Mouse (Mus musculus) adrenal gland, adult 2 months (tissue): Measurements from ENCODE around the gene Fer. TPM values are rescaled to one million over a fixed set of nuclear protein-coding genes. Genes with fewer than 3 reads are reported as not detected.

Source experiments
- DNase-seq: peaks from one replicate; pipeline ENCODE4 v3.0.0; 2021
- polyA plus RNA-seq: library from polyadenylated mRNA; depleted of rRNA; stranded (reverse); fragments of >200 nt; gene quantifications from 2 replicates; pipeline ENCODE4 v1.2.3, GENCODE M21; 2012
- total RNA-seq, 2 experiments: library from RNA; stranded (reverse); gene quantifications; 2 replicates each; pipeline ENCODE4 v1.2.3; 2021

Gene Fer
- total and polyA plus RNA-seq, 3 experiments: 0.83 to 18.7 (median 17.6) TPM

DNA sequence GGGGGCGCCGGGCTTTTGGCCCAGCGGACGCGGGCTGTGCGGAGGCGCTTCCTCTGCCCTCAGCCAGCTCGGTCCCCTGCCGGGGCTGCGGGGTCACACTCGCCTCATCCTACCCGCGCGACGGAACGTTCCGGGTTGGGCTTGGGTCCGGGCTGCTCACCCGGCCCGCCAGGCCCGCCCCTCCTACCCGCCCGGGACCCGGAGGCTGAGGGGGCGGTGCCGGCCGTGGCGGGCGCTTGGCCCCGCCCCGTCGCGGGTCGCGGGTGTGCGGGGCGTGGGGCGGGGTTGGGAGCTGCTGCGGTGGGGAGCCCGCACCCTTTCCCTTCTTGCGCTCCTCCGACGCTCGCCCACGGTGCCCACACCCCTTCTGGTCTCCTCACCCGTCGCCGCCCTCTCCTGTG is 1.3 kb downstream of the Fer start:
- DNase-seq: no peak

DNA sequence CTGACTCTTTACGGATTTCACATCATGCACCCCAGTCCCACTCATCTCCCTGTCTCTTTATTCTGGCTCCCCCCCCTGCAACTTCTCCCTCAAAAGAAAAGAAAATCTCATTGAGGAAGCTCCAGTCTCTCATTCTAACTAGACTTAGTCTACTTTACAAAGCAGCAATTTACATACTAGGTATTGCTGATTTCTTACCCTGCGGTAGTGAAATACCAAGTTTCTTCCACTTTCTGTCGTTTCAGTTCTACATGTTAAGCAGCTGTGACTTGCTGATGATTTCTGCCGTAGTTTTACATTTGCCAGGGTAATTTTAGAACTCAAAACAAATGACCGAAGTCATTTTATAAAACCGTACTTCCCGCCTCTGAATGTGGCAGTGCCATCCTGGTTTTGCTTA is 8.9 kb downstream of the Fer start:
- DNase-seq: no peak

GRCm38 (mm10) chr17:63878889-63879288 is 16.0 kb downstream of the Fer start:
- no peak for DNase-seq

DNA sequence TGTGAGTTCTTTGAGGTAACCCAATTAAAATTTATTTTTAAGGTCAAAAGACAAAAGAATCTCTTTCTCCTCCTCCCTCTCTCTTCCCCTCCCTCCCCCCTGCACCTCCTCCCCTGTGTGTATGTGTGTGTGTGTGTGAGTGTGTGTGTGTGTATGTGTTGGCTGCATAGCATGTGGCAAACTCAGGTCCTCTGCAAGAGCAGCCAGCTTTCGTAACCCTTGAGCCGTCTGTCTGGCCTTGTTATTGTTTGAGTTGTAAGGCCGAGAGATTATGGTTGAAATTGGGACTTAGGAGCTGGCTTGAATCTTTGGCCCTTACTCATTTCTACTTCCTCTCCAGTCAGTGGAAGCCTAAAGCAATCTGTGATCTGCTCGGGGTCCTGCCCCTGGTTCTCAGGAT is 17.1 kb downstream of the Fer start:
- peak; percentile 18 for DNase-seq

DNA sequence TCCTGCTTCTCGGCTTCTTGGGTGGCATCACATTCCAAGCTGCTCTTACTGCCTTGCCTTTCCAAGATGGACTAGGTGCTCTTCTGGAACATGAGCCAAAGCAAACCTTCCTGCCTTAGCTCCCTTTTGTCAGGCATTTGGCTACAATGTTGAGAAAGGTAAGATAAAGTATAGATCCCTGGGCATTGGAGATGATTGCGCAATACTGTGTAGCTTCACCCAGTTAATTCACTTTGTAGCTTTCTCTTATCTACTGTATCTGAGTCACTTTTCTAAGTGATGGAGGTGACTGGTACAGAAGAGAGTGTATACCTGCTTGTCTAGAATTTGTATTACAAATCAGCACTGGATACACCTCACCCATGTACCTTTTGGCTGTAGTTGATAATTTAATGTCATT is 24.1 kb downstream of the Fer start:
- no peak for DNase-seq

- no peak for DNase-seq
Measured at GRCm38 (mm10) chr17:63890611-63891010, 27.7 kb downstream of the Fer start.

DNA sequence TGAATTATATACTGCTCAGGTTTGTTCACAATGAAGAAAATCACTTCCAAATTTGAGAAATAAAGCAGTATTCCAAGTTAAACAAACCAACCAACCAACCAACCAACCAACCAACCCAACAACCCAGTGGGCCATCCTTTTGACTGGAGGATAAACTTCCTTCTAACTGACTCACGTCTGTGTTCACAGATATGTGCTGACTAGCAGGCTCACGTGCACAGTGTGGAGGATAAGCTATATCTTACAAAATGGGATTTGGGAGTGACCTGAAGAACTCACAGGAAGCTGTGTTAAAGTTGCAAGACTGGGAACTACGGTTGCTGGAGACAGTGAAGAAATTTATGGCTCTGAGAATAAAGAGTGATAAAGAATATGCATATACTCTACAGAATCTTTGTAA is 33.0 kb downstream of the Fer start:
- DNase-seq: no peak

GRCm38 (mm10) chr17:63897050-63897449 is 34.2 kb downstream of the Fer start:
- DNase-seq: no peak

DNA sequence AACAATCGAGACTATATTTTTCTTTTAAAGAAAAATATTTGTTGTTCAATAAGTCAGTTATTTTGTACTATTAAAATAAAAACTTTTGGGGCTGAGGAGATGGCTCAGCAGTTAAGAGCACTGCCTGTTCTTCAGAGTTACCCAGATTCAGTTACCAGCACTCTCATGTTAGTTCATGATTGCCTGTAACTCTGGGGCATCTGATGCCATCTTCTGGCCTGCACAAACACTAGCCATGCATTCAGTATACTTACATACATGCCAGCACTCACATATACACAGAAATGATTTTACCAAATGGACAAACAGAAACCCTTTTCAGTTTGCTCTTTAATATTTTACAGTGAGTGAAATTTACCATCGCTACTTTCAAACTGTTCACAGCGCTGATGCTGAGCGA is 46.4 kb downstream of the Fer start:
- no peak for DNase-seq

DNA sequence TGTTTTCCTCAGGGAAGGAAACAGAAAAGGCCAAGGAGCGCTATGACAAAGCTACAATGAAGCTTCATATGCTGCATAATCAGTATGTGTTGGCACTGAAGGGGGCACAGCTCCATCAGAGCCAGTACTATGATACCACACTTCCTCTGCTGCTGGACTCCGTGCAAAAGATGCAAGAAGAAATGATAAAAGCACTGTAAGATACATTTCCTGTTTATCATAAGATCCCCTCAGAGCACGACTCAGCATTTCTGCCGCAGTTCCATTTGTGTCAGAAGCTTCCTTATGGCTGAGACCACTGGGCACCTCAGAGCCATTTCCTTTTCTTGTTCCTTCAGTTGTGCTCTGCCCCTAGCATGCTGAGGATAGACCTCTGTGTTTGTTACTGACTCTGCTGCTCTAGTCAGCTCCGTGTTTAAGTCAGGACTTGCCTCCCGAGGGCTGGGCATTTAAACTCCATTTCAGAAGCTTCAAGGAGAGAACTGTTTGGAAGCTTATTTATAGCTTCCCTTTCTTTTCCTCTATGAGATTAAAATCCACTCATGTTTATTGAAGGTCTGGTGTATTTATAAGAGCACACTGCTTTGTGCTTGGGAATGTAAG is 58.8 kb downstream of the Fer start:
- no peak for DNase-seq

- DNase-seq: no peak
Measured at GRCm38 (mm10) chr17:63925581-63925980, 62.7 kb downstream of the Fer start.

DNA sequence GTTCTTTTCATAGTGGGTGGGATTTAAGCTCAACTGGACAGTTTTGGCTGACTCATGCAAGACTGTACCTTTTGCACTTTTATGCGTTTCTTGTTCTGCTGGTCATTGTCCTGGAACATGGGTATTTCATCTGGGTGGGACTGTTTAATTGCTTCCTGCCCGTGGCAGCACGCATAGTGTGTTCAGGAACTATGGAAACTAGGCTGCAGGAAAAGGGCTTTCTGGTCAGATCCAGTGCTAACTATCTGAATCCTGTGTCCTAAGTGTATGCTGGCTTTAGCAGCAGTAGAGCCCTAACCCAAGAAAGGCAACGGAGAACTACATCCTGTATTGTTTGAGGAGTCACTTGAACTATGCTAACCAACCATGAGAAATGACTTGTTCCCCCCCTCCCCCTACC is 67.8 kb downstream of the Fer start:
- DNase-seq: no peak

DNA sequence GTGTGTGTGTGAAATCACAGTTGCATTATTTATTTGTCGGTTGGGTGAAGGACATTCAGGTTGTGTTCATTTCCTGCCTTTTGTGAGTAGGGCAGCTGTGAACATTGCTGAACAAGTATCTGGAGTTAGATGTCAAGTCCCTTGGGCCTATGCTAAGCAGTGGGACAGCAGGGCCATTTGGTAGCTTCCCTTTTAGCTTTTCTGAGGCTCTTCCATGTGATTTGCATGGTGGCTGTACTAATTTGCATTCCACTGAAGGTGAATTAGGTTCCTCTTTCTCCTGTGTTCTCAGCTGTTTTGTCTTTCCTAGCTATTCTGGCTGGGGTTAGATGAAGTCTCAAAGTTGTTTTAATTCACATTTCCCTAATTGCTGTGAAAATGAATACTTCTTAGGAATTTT is 68.7 kb downstream of the Fer start:
- no peak for DNase-seq

DNA sequence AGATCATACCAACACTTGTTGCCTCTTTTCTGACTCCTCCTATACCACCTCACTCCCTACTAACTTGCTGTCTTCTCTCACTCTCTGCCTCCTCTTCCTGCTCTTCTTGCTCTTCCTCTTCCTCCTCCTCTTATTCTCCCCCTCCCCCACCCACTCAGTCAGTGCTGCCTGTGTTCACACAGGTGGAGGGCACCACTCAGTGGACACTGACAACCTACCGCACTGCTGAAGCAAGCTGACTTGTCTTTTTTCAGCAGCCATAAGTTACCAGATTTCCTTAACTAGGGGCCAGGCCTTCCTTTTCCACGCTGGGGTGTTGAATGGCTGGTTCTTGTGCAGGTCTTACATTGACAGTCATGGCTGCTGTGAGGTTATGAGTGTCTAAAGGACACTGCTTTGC is 72.5 kb downstream of the Fer start:
- no peak for DNase-seq

DNA sequence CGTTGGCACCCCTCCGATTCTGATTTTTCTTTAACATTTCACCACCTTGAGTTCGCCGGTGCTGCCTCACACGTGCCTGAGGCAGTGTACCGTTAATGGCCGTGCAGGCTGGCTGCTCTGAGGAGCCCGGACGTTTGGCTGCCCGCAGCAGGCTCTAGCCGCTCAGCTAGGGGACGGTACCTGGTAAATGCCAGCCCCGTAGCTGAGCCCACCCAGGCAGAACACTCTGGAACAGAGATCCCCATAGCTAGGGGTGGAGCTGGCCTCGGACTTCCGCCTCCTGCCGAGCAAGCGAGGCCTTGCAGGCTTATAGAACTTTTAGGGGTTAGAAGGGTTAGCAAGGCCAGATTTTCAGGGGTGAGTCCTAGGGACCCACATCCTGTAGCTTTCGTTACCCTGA is 75.0 kb downstream of the Fer start:
- no peak for DNase-seq

DNA sequence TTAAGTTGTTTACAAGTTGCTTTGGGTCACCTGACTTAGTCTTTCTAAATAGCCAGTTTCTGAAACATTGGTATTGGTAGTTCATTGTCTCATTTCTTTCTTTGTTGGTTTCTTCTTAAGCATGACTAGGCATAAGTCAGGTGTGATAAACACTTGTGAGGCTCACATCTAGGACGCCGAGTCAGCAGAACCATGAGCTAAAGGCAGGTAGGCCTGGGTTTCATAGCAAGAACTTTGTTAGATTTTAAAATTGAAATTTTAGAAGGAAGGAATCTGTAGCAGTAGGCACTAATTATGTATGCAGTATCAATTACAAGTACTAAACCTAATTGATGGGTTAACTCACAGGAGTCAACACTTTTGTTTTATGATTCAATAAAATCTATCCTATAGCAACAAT is 83.9 kb downstream of the Fer start:
- DNase-seq: no peak

DNA sequence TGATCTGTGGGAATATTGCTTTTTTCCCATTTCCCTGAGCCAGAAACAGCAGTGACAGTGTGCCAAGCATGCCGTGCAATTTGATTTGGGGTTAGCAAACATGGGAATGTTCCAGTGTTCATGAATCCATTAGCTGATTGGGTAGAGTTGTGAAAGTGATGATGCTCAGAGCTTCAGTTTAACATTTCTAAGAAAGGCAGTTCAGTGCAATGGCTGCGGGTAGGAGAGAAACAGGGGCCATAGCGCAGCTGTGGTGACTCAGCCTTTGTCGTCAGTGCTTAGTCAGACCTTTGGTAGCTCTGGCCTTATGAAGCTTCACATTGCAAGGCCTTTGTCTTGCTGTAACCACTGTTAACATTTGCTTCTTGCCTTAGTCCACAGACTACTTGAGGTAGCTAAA is 85.9 kb downstream of the Fer start:
- DNase-seq: peak; percentile 51

DNA sequence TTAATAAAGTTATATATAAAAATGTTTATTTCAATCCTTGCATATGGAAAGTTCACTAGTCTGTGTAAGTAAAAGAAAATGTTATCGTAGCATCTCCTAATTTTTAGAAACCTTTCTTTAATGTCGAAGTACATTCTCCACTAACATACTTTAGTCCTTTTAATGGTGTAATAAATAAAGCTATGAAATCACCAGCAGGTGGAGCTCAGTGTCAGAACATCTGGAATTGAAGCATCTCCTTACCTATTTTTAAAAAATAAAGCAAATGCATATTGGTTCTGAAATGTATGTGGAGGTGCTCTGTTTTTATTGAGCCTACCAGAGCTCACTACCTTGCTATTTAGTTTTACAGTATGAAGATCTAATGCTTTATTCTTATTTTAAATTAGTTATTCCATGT is 88.6 kb downstream of the Fer start:
- DNase-seq: no peak

GRCm38 (mm10) chr17:63967091-63967490 is 104.2 kb downstream of the Fer start:
- no peak for DNase-seq

DNA sequence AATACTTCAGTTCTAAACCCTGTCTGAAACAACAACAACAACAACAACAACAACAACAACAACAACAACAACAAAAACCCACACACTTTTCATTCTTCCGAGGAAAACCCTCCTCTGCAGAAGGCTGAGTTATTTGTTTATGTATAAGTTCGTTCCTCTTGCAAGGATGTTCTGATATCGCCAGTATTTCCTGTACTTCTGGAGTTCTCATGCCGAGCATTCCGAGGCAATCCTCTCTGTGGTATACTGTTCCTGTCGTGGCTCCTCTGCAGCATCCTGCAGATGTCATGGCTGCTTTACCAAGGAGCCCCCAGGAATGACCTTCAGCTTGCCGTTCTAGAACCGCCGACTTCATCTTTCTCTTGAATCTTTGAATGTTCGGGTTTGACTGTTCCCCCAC is 106.6 kb downstream of the Fer start:
- no peak for DNase-seq

DNA sequence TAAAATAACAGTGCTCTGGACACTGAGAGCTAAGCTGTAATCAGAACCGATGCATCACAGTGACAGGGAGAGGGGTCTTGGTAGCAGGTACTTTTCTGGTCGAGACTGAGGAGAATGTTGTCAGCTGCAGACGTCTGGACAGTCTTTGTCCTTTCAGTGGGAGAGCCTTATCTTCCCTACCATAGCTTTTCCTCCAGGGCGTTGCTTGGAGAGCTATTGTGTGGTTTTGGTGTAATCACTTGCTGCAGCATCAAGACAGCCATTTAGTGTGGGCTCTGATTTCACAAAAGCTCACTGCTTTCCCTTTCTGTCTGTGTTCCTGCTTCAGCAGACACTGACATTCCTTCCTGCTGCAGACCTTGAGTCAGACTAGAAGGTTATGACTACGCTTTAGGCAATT is 107.4 kb downstream of the Fer start:
- DNase-seq: no peak

DNA sequence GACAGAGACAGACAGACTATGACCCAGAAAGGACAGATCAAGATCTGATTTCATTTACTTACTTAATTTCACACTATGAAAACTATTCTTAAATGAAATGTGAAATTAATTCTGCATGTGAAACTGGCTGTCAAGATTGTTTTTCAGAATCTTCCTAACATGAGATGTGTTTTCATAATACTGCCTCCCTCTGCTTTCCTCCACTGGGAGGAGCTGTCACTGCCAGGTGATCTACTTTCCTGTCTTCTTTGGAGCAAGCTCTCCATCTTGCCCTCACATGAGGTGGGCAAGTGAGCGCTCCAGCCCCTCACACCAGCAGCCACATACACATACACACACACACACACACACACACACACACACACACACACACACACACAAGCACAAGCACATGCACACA is 108.1 kb downstream of the Fer start:
- no peak for DNase-seq

DNA sequence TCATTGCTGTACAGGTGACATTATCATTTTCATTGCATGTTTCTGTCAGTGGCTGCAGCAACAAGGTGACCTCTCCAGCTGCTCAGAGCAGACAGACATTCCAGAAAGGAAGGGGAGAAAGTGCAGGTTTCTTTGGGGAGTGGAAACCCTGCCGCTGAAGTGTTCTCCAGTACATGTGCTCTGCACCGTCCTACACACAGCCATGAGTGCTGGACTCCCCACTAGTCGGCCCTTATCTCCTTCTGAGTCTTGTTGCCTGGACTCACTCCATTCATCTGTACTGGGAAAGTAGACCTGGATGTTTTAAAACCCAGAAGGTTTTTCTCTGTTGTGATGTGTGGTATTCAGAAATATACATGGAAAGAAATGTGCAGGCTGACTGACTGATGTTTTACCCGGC is 109.3 kb downstream of the Fer start:
- DNase-seq: no peak

DNA sequence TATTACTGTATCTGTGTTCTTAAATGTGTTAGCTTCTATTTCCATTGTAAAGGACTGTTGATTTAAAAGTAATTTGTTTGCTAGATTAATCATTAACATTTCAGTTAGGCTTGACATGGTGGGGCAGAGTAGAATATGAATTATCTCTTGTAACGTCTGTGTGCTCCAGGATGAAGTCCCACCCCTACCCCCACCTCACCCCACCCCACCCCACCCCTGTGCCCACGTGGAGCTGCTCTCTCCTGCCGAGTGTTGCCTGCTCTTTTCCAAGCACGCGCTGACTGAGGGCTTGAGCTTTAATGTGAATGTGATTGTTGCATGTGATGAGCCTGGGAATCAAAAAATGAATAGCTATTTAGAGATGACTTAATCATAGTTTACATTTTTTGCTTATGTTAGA is 110.9 kb downstream of the Fer start:
- DNase-seq: no peak

DNA sequence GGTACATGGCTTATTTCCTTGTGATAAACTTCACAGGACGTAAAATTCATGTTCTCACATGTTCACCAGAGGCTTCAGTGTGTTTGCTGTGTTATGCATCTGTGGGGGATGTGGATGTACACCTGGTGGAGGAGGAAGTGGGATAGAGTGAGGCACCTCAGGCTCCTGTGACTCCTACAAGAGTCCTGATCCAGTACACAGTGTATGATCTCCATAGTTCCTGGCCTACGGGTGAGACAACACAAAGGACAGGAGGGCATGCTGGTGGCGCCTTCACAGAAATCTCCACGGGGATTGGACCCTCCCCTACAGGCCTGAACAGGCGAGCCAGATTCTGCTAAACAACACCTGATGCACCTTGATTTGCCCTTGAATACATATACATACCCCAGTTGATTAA is 111.4 kb downstream of the Fer start:
- DNase-seq: no peak
